Mouse (Mus musculus) cortical plate, adult 2 months (tissue): ENCODE measurements around the gene Auts2. TPM values are rescaled to one million over a fixed set of nuclear protein-coding genes. Genes with fewer than 3 reads are reported as not detected.

Experiments
- H3K27ac ChIP-seq: fragments of 200-500 bp; 2 replicates; pipeline ENCODE4 v1.5.1; 2012; ENCODE audit warnings: low read length, control low read depth, inconsistent platforms; ENCODE audit not compliant: insufficient read depth
- H3K4me1 ChIP-seq: fragments of 200-500 bp; 2 replicates; pipeline ENCODE4 v1.6.1; 2011; ENCODE audit warnings: low read length; ENCODE audit not compliant: control insufficient read depth, insufficient read depth
- H3K4me3 ChIP-seq: fragments of 200-500 bp; 2 replicates; pipeline ENCODE4 v1.5.1; 2011; ENCODE audit warnings: mild to moderate bottlenecking, low read length, control low read depth; ENCODE audit not compliant: insufficient read depth
- CTCF ChIP-seq: fragments of 200-500 bp; IDR thresholded peaks from 2 replicates; pipeline ENCODE4 v1.5.1; 2011; ENCODE audit warnings: mild to moderate bottlenecking, control low read depth, low read length; ENCODE audit not compliant: insufficient read depth; ENCODE audit errors: extremely low read depth
- POLR2A ChIP-seq: fragments of 200-500 bp; IDR thresholded peaks from 2 replicates; pipeline ENCODE4 v1.6.1; 2011; ENCODE audit warnings: mild to moderate bottlenecking, low read length, control low read depth; ENCODE audit not compliant: insufficient read depth; ENCODE audit errors: extremely low read depth
- polyA plus RNA-seq: library from polyadenylated mRNA; depleted of rRNA; stranded (reverse); fragments of >200 nt; gene quantifications from 2 replicates; pipeline ENCODE4 v1.2.3, GENCODE M21; 2012

Gene Auts2
- polyA plus RNA-seq, 1 experiment = 29.7 TPM

GRCm38 (mm10) chr5:132437478-132437877 is 105.7 kb downstream of the Auts2 start:
- Histone ChIP-seq H3K27ac (no peak overlapping the region), H3K4me3 (no peak overlapping the region), H3K4me1 (no peaks in the 10 kb centered on the region)
- TF ChIP-seq CTCF = no peak
- TF ChIP-seq POLR2A = no peak

GRCm38 (mm10) chr5:132436901-132437300 is 106.2 kb downstream of the Auts2 start:
- Histone ChIP-seq H3K4me1 (no peaks in the 10 kb centered on the region), H3K4me3 (no peak overlapping the region), H3K27ac (no peak overlapping the region)
- TF ChIP-seq POLR2A = no peak
- TF ChIP-seq CTCF = no peak

GRCm38 (mm10) chr5:132436473-132436872 is 106.7 kb downstream of the Auts2 start:
- Histone ChIP-seq H3K27ac (no peak overlapping the region), H3K4me1 (no peaks in the 10 kb centered on the region)

GRCm38 (mm10) chr5:132435401-132435800 is 107.7 kb downstream of the Auts2 start:
- no peak overlapping the region for H3K4me3 ChIP-seq
- H3K4me1 ChIP-seq = no peaks in the 10 kb centered on the region
- TF ChIP-seq POLR2A = no peak
- no peak for TF ChIP-seq CTCF
- H3K27ac ChIP-seq = no peak overlapping the region

More at GRCm38 (mm10) chr5:132436473-132436872, 106.7 kb downstream of the Auts2 start:
- TF ChIP-seq POLR2A = no peak
- H3K4me3 ChIP-seq = no peak overlapping the region

GRCm38 (mm10) chr5:132433377-132434115 is 109.6 kb downstream of the Auts2 start:
- no peaks in the 10 kb centered on the region; the same call in 1 of the 2 replicates for H3K4me1 ChIP-seq
- no peak overlapping the region for H3K27ac ChIP-seq
- TF ChIP-seq POLR2A (no peak), CTCF (no peak)
- H3K4me3 ChIP-seq = no peak overlapping the region

GRCm38 (mm10) chr5:132429363-132429762 is 113.8 kb downstream of the Auts2 start:
- H3K27ac ChIP-seq = no peak overlapping the region
- TF ChIP-seq POLR2A = no peak
- no peak for TF ChIP-seq CTCF
- H3K4me1 ChIP-seq = no peaks in the 10 kb centered on the region; the same call in none of the 2 replicates
- H3K4me3 ChIP-seq = no peak overlapping the region

GRCm38 (mm10) chr5:132426342-132426741 is 116.8 kb downstream of the Auts2 start:
- H3K27ac ChIP-seq = no peak overlapping the region
- TF ChIP-seq CTCF (no peak), POLR2A (no peak)

GRCm38 (mm10) chr5:132425792-132426309 is 117.3 kb downstream of the Auts2 start:
- TF ChIP-seq CTCF = no peak
- no peak for TF ChIP-seq POLR2A
- no peaks in the 10 kb centered on the region; the same call in none of the 2 replicates for H3K4me1 ChIP-seq
- H3K27ac ChIP-seq = no peak overlapping the region
- H3K4me3 ChIP-seq = no peak overlapping the region

More at GRCm38 (mm10) chr5:132426342-132426741, 116.8 kb downstream of the Auts2 start:
- no peak overlapping the region for H3K4me3 ChIP-seq
- no peaks in the 10 kb centered on the region; the same call in none of the 2 replicates for H3K4me1 ChIP-seq

GRCm38 (mm10) chr5:132410338-132410852 is 132.7 kb downstream of the Auts2 start:
- Histone ChIP-seq H3K4me3 (no peak overlapping the region), H3K27ac (no peak overlapping the region), H3K4me1 (peaks cover 2% of the 10 kb centered on the region)
- TF ChIP-seq CTCF (no peak), POLR2A (no peak)
